Mouse (Mus musculus): ENCODE measurements around the gene Scamp4. TPM values are rescaled to one million over a fixed set of nuclear protein-coding genes. Genes with fewer than 3 reads are reported as not detected.

Gene Scamp4
- polyA plus RNA-seq, 1 experiment = 63.9 TPM

DNA sequence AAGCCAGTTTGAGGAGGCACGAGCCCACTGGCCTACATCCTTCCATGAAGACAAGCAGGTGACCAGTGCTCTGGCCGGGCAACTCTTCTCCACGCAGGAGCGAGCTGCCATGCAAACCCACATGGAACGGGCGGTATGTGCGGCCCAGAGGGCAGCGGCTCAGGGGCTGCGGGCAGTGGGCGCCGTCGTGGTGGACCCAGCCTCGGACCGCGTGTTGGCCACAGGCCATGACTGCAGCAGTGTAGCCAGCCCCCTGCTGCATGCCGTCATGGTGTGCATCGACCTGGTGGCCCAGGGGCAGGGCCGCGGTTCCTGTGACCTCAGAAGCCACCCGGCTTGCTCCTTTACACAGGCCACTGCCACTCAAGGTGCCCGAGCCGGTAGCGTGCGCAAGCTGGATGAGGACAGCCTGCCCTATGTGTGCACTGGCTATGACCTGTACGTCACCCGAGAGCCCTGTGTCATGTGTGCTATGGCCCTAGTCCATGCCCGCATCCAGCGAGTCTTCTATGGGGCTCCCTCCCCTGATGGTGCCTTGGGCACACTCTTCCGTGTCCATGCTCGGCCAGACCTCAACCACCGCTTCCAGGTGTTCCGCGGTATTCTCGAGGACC, 4.2 kb downstream of the Scamp4 start:
- TF ChIP-seq CTCF (IDR thresholded peaks at IDR 0.05; ENCODE audit: extremely low read depth, insufficient read depth, low read length) = no peak
- TF ChIP-seq POLR2A (IDR thresholded peaks at IDR 0.05; ENCODE audit: extremely low read depth, insufficient read depth, low read length) = no peak
- Histone ChIP-seq H3K27ac (ENCODE audit: insufficient read depth, low read length) (no peak overlapping the region), H3K4me1 (ENCODE audit: control insufficient read depth, insufficient read depth, low read length) (no peaks in the 10 kb centered on the region; the same call in 1 of the 2 replicates)

DNA sequence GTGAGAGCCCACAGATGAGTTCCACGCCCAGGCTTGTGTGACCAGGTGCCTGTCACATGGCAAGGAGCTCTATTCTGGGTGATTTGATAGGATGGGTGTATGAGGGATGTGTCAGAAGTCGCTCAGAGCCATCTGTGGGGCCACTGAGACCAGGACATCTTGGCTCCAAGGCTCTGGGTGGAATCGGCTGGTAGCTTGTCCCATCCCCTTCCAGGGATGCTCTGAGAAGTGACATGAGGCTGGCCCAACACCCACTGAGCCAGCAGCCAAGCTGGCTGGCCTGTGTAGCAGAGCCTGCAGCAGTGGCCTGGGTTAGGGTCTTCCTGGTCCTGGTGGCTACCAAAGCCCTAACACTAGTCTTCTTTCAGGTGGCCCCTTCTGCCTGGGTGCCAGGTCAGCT, 5.8 kb downstream of the Scamp4 start:
- no peak overlapping the region for H3K4me3 ChIP-seq (ENCODE audit: insufficient read depth, low read length)
- H3K27ac ChIP-seq (ENCODE audit: insufficient read depth, low read length) = no peak overlapping the region
- H3K4me1 ChIP-seq (ENCODE audit: control insufficient read depth, insufficient read depth, low read length) = no peaks in the 10 kb centered on the region; the same call in 1 of the 2 replicates
- TF ChIP-seq POLR2A (IDR thresholded peaks at IDR 0.05; ENCODE audit: extremely low read depth, insufficient read depth, low read length) (no peak), CTCF (IDR thresholded peaks at IDR 0.05; ENCODE audit: extremely low read depth, insufficient read depth, low read length) (no peak)

More for the DNA sequence above, 4.2 kb downstream of the Scamp4 start:
- no peak overlapping the region for H3K4me3 ChIP-seq (ENCODE audit: insufficient read depth, low read length)

DNA sequence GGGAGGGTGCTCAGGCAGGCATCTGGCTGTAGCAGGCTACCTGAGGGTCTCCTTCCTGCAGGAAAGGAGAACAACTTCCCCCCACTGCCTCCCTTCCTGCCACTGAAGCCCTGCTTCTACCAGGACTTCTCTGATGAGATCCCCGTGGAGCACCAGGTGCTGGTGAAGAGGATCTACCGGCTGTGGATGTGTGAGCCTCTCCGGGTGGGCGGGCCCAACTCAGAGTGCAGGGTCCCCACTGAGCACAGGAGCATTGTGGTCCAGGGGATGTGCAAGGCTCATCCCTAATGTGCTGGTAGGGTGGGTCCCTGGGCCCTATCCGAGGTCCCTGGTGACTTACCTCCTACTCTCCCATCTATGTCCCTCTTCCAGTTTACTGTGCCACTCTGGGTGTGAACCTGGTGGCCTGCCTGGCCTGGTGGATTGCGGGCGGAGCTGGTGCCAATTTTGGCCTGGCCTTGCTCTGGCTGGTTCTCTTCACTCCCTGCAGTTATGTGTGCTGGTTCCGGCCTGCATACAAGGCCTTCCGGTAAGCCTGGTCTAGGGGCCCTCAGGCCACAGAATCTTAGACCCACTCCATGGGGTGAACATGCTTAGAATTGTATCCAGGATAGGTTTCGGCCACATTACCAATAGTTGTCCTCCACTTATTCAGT, 6.7 kb downstream of the Scamp4 start:
- H3K4me1 ChIP-seq (ENCODE audit: control insufficient read depth, insufficient read depth, low read length) = no peaks in the 10 kb centered on the region; the same call in 1 of the 2 replicates
- H3K4me3 ChIP-seq (ENCODE audit: insufficient read depth, low read length) = no peak overlapping the region
- TF ChIP-seq POLR2A (IDR thresholded peaks at IDR 0.05; ENCODE audit: extremely low read depth, insufficient read depth, low read length) (no peak), CTCF (IDR thresholded peaks at IDR 0.05; ENCODE audit: extremely low read depth, insufficient read depth, low read length) (no peak)
- no peak overlapping the region for H3K27ac ChIP-seq (ENCODE audit: insufficient read depth, low read length)

DNA sequence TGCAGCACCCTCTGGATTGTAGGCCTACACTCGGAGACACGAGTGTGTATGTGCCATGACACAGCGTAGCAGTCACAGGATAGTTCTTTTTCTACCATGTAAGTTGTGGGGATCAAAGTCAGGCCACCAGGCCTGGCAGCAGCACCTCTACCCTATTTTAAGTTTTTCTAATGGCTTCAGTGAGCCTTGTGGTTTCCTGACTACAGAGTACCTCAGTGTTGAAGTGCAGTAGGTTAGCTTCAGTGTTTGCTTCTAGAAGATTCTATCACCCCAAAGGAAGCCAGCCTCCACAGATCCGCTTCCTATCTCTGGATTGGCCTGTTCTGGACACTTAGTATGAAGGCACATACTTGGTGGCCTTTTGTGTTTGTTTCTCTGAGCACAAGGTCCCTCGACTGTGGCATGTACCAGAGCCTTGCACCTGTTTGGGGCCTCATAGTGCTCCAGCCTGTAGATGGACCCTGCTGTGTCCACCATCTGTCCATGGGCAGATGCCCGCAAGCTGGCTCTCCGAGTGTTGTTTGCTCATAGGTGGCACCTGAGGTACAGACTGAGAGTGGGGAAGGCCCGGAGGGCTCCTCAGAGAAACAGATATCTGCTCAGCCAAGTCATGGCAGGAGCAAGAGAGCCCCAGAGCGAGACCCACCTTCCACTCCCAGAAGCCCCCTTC, 7.6 kb downstream of the Scamp4 start:
- no peak overlapping the region for H3K27ac ChIP-seq (ENCODE audit: insufficient read depth, low read length)
- no peaks in the 10 kb centered on the region for H3K4me1 ChIP-seq (ENCODE audit: control insufficient read depth, insufficient read depth, low read length)
- H3K4me3 ChIP-seq (ENCODE audit: insufficient read depth, low read length) = no peak overlapping the region
- TF ChIP-seq CTCF (IDR thresholded peaks at IDR 0.05; ENCODE audit: extremely low read depth, insufficient read depth, low read length) = no peak
- no peak for TF ChIP-seq POLR2A (IDR thresholded peaks at IDR 0.05; ENCODE audit: extremely low read depth, insufficient read depth, low read length)

DNA sequence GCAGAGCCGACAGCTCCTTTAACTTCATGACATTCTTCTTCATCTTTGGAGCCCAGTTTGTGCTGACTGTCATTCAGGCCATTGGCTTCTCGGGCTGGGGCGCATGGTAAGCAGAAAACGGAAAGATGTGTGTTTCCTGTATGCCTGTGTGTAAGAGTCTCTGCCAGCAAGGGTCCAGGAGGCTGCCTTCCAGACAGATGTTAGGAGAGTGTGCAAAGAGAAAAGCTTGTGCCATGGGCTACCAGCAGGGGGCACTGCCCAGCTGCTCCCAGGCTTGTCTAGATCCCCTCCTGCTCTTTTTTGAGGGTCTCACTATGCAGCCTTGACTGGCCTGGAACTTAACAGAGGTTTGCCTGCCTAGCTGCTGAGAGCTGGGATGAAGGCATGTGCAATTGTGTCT, 8.4 kb downstream of the Scamp4 start:
- Histone ChIP-seq H3K4me1 (ENCODE audit: control insufficient read depth, insufficient read depth, low read length) (no peaks in the 10 kb centered on the region), H3K4me3 (ENCODE audit: insufficient read depth, low read length) (no peak overlapping the region), H3K27ac (ENCODE audit: insufficient read depth, low read length) (no peak overlapping the region)
- TF ChIP-seq CTCF (IDR thresholded peaks at IDR 0.05; ENCODE audit: extremely low read depth, insufficient read depth, low read length) (peak; percentile 65), POLR2A (IDR thresholded peaks at IDR 0.05; ENCODE audit: extremely low read depth, insufficient read depth, low read length) (no peak)

DNA sequence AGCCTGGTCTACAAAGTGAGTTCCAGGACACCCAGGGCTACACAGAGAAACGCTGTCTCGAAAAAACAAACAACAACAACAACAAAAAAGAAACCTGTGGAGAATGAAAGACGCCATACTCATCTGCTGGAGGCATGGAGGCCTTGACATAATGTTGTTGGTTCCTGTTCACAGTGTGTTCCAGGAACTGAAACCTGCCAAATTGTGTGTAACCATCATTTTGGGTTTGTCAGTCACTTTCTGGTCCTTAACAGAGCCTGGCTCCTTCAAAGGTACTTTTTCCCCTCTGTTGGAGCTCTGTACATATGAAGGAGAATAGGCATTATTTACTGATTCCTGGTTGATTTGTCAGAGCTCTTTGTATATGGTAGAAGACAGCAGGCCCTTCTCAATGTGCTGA, 9.2 kb downstream of the Scamp4 start:
- TF ChIP-seq CTCF (IDR thresholded peaks at IDR 0.05; ENCODE audit: extremely low read depth, insufficient read depth, low read length) = no peak
- TF ChIP-seq POLR2A (IDR thresholded peaks at IDR 0.05; ENCODE audit: extremely low read depth, insufficient read depth, low read length) = no peak
- H3K4me1 ChIP-seq (ENCODE audit: control insufficient read depth, insufficient read depth, low read length) = no peaks in the 10 kb centered on the region
- H3K4me3 ChIP-seq (ENCODE audit: insufficient read depth, low read length) = no peak overlapping the region
- H3K27ac ChIP-seq (ENCODE audit: insufficient read depth, low read length) = no peak overlapping the region

DNA sequence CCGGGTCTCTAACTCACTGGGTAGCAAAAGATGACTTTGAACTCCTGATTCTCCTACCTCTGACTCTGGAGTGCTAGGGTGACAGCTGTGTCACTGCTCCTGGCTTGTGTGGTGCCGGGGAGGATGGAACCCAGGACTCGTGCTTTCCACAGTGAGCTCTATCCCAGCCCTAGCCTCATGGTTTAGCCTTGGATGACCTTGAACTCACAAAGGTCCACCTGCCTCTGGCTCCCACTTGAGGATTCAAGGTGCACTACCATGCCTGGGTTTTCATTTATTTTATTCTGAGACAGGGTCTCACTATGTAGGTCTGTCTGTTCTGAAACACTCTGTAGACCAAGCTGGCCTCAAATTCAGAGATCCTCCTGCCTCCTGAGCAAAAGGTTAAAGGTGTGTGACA, 11.1 kb downstream of the Scamp4 start:
- TF ChIP-seq POLR2A (IDR thresholded peaks at IDR 0.05; ENCODE audit: extremely low read depth, insufficient read depth, low read length) (no peak), CTCF (IDR thresholded peaks at IDR 0.05; ENCODE audit: extremely low read depth, insufficient read depth, low read length) (no peak)
- H3K4me1 ChIP-seq (ENCODE audit: control insufficient read depth, insufficient read depth, low read length) = no peaks in the 10 kb centered on the region
- no peak overlapping the region for H3K4me3 ChIP-seq (ENCODE audit: insufficient read depth, low read length)
- no peak overlapping the region for H3K27ac ChIP-seq (ENCODE audit: insufficient read depth, low read length)

DNA sequence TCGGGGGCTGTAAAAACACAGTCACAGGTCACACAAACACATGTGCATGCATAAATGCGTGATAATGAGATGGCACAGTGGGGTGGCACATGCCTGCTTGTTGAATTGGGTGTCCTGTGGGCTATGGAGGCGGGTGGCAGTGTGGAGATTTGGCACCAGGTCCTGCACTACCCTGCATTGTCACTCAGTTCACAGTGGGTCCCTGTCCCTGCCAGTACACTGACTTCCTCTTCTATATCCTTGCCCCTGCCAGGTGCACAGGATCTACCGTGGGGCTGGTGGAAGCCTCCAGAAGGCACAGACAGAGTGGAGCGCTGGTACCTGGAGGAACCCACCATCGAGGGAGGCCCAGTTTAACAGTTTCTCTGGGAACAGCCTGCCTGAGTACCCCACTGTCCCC, 11.7 kb downstream of the Scamp4 start:
- no peaks in the 10 kb centered on the region for H3K4me1 ChIP-seq (ENCODE audit: control insufficient read depth, insufficient read depth, low read length)
- no peak overlapping the region for H3K4me3 ChIP-seq (ENCODE audit: insufficient read depth, low read length)
- H3K27ac ChIP-seq (ENCODE audit: insufficient read depth, low read length) = no peak overlapping the region
- TF ChIP-seq CTCF (IDR thresholded peaks at IDR 0.05; ENCODE audit: extremely low read depth, insufficient read depth, low read length) (no peak), POLR2A (IDR thresholded peaks at IDR 0.05; ENCODE audit: extremely low read depth, insufficient read depth, low read length) (no peak)

DNA sequence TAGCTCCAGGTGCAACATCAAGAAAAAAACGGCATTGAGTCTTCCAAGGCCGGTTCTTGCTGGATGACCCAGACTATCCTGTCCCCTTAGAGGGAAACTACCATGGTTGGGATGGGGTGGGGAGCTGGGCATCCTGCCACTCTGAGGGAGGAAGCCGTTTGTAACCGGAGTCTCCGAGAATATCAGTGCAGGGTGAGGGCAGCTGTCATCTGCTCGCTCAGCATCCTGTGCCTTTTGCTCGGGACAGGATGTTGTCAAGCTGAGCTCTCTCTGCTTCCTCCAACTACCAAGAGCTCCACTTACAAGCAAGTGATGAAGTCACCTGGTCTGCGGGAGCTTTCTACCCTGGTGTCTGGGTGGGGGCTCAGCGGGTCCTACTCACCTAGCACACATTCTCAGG, 15.5 kb downstream of the Scamp4 start:
- no peak overlapping the region for H3K4me3 ChIP-seq (ENCODE audit: insufficient read depth, low read length)
- no peak overlapping the region for H3K27ac ChIP-seq (ENCODE audit: insufficient read depth, low read length)
- TF ChIP-seq CTCF (IDR thresholded peaks at IDR 0.05; ENCODE audit: extremely low read depth, insufficient read depth, low read length) = no peak
- no peak for TF ChIP-seq POLR2A (IDR thresholded peaks at IDR 0.05; ENCODE audit: extremely low read depth, insufficient read depth, low read length)
- H3K4me1 ChIP-seq (ENCODE audit: control insufficient read depth, insufficient read depth, low read length) = no peaks in the 10 kb centered on the region

Measured in cortical plate, adult 2 months (tissue).